Mouse (Mus musculus): ENCODE measurements around the gene Zfp12. TPM values are rescaled to one million over a fixed set of nuclear protein-coding genes. Genes with fewer than 3 reads are reported as not detected.
"Not testable (repeated sequence)": the region's sequence is repeated elsewhere in the genome, so short reads cannot be mapped to it uniquely, and the experiment has no call there.

The Zfp12 gene
- total RNA-seq (2021) = 10 to 100 TPM; 28.4 to 30.8 TPM

DNA sequence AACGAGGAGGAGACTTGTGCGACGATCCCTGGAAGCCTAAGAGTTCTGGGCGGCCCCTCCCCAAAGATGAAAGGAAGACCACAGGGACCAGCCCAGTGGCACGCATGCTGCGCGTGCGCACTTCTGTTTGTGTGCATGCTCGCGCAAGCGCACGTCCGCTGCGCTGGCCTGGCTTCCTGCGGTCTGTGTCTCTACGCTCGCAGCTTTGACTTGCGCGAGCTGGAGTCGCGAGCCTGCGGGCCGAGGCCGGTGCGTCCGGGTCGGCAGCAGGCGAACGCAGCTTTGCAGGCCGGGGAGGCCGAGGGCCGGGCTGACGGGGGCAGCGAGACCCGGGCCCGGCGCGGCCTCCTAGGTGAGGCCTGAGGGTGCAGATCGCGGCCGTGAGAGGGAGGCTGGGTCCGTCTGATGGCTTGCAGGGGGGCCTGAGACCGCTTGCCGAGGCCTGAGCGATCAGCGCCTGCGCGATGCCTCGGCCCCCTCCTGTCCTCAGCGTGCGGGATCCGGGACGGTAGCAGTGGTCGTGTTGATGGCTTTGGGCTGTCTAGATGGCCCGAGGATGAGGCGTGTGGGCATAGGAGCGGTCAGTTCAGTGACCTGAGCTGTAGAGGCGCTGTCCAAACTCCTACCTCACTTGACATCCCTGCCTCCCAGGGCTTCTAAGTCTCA is at the start of gene Zfp12:
TSS of gene Zfp12 (plus strand) at position 136 of the 666 bp plus-strand sequence.
- peak; percentile 98 to 99 for DNase-seq (ENCODE audit: low spot score in 2 of 2)
- intact Hi-C loops (cut with DNase I) = loop anchor here (1.0 to 5.0 kb wide), 2 partner anchors 55 to 62 kb away; partner anchors contain the start of gene Rbak

DNA sequence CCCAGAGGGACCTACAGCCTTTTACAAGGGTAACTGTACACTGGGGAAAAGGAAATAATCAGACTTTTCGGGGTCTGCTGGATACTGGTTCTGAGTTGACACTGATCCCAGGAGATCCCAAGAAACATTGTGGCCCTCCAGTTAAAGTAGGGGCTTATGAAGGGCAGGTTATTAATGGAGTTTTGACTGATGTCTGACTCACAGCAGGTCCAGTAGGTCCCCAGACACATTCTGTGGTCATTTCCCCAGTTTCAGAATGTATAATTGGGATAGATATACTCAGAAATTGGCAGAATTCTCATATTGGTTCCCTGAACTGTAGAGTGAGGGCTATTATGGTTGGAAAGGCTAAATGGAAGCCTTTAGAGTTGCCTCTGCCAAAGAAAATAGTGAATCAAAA is 46.9 kb upstream of the Zfp12 start:
- intact Hi-C loops (cut with DNase I); DNase-seq (ENCODE audit: low spot score in 2 of 2): not testable (repeated sequence)

DNA sequence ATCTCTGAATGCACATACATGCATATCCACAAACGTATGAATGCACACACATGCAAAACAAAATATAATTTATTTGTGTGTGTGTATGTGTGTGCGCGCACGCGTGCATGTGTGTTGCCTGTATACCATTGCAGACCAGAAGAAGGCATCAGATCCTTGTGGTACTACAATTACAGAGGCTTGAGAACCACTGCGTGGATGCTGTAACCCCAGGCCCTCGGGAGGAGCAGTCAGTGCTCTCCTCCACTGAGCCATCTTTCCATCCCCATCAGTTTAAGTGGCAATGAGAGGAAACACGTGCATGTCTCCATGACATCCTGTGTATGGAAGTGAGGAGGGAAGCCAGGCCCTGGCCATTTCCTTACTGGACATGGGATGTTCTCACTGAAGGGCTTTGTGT is 42.2 kb upstream of the Zfp12 start:
- intact Hi-C loops (cut with DNase I) = no loop called here
- DNase-seq (ENCODE audit: low spot score in 2 of 2) = no peak

DNA sequence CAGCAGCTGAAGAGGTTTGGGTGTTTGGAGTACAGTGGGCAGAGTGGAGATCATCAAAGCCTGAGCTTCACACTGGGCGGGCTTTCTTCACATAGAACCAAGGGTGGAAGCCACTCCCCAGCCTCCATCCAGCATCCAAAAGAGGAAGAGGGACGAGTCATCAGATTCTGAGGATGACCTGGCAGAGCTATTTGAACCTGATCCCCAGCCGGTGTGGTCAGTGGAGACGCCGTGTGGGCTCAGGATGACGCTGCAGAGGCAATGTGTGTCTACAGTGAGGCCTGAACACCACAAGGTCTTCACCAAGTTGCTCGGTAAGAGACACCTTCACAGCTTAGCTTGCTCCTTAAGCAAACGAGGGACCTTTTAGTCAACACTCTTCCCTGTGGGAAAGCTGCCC is 40.2 kb upstream of the Zfp12 start:
- intact Hi-C loops (cut with DNase I); DNase-seq (ENCODE audit: low spot score in 2 of 2): not testable (repeated sequence)

DNA sequence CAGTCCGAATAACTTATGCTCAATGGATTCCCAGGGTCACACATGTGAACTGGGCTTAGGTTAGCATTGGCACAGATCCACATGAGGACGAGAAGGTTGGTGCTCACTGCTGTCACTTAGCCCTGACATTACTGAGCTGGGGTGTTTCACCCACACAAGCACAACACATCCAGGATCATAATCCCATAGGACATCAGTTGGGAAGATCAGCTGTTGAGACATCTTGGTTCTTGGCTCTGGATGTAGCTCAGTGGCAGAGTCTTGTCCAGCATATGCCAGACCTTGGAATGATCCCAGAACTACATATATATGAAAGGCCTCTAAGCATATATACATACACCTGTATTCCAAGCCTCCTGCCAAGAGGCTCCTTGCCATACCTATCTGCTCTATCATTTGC is 39.8 kb upstream of the Zfp12 start:
- intact Hi-C loops (cut with DNase I) = no loop called here
- no peak for DNase-seq (ENCODE audit: low spot score in 2 of 2)

DNA sequence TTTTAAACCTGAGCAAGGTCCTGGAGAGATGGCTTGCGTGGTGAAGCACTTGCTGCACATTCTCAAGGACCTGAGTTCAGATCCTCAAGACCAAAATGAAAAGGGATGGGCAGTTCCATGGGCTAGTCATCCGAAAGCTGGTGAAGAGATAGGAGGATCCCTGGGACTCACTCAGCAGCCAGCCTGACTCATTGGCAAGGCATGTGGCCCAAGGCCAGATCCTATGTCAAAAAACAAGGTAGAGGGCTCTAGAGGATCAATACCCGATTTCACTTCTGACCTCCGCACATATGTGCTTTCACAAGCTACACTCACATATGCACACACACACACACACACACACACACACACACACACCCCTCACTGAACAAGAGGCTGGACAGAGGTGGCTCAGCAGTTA is 38.5 kb upstream of the Zfp12 start:
- no peak for DNase-seq (ENCODE audit: low spot score in 2 of 2)
- intact Hi-C loops (cut with DNase I) = no loop called here

DNA sequence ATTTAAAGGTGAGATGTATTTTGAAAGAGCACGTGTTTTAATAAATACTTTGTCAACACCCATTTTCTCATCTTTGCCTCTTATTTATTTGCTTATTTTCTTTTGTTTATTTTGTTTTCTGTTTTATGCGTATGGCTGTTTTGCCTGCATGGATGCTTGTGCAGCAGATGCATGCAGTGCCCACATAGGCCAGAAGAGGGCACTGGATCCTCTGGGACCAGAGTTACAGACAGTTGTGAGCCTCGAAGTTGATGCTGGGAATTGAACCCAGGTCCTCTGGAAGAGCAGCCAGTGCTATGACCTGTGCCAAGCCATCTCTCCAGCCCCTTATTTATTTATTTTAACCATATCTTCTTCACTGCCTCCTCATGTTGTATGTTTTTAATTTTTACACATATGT is 29.9 kb upstream of the Zfp12 start:
- intact Hi-C loops (cut with DNase I) = loop anchor here (2.0 kb wide), 1 partner anchor 14 kb away; no protein-coding TSS in a partner anchor
- DNase-seq (ENCODE audit: low spot score in 2 of 2) = no peak

DNA sequence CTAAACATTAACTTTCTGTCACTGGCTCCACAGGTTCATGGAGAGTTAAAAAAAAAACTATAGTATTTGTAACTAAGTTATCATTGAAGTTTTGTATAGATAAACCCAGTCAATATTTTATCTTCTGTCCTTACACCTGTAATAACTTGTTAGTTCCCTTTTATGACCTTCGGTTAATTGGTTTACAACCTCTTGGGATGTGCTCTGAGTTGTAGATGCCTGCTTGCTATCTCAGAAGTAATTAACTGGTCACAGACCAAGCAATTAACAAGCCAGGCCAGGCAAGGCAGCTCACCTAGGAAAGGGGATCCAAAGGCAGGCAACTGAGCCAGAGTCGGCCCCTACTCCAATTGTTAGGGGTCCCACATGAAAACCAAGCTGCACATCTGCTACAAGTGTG is 21.1 kb upstream of the Zfp12 start:
- DNase-seq (ENCODE audit: low spot score in 2 of 2) = no peak
- intact Hi-C loops (cut with DNase I) = no loop called here

DNA sequence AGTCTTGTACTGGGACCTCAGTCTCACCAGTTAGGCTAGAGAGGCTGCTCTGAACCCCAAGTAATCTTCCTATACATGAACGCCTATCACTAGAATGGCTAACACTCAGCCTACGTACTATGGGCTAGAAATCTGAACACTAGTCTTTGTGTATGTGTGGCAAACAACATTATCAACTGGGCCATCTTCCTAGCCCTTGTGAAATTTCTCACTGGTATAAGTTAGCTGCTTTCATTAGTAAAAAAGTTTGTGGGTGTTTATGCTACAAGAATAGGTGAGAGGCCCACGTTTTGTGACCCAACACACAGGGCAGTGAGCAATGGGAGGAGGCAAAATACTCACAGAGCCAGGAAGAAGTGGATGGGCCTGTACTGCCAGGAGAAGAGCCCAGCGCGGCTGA is 14.0 kb upstream of the Zfp12 start:
- intact Hi-C loops (cut with DNase I) = no loop called here
- DNase-seq (ENCODE audit: low spot score in 2 of 2) = no peak

DNA sequence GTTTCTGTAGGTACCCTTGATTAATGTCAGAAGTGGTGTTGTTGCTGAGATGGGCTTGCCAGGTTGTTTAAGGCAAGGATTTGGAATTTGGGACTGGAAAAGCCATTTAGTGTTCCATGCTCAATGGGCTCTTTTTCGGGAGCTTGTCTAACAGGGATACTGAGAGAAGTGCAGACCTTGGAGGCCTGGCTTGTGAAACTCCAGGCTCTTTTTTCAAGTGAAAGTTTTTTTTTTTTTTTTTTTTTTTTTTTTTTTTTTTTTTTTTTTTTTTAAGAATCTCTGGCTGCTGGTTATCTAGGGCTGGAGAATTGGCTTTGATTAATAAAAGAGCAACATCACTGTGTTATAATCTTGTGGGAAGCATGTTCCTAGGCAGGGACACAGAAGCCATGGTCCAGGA is 12.7 kb upstream of the Zfp12 start:
- intact Hi-C loops (cut with DNase I) = no loop called here
- no peak for DNase-seq (ENCODE audit: low spot score in 2 of 2)

DNA sequence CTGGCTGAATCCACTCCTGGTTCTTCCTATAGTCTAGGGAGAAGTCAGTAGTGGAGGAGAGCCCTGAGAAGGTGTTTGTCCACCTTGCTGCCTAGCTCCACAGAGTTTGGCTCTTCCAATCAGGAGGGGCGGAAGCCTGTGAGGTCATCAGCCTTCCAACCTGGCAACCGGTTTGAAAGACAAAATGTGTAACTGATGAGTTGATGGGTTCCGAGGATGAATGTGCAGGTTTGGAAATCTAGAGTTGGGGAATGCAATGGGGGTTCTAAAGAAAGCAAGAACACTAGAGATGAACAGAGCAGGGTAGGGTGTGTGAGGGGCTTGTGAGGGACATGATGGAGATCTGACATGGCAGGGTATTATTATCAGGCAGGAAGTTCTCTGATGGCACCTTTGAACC is 8.2 kb upstream of the Zfp12 start, which contains the start of gene Spdye4a:
TSS of gene Spdye4a (minus strand) at position 101 of the 400 bp plus-strand sequence.
- no peak for DNase-seq (ENCODE audit: low spot score in 2 of 2)
- intact Hi-C loops (cut with DNase I) = no loop called here

DNA sequence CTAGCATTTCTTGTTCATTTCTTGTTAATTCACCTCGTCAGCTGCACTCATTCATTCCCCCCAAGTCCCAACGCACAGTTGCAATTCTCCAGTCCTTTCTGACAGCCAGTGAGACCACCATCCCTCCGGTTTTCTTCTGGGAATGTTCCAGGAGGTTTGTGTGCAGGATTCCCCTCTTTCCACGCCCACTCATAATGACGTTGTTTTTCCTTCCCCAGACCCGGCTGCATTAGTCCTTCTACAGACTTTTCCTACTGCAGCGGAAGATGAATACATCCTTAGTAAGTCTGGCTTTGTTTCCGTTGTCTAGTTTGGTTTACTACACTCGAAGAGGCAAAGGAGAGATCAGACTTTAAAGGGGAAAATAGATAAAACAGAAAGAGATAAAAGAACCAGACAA is 1.1 kb downstream of the Zfp12 start:
- intact Hi-C loops (cut with DNase I) = loop anchor here (5.0 kb wide), 1 partner anchor 61 kb away; no protein-coding TSS in a partner anchor
- DNase-seq (ENCODE audit: low spot score in 2 of 2) = no peak

DNA sequence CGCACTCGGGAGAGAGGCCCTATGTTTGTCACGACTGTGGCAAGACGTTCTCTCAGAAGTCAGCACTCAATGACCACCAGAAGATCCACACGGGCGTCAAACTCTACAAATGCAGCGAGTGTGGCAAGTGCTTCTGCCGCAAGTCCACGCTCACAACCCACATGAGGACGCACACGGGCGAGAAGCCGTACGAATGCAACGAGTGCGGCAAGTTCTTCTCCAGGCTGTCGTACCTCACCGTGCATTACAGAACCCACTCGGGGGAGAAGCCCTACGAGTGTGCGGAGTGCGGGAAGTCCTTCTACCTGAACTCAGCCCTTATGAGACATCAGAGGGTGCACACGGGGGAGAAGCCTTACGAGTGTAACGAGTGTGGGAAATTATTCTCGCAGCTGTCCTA is 10.0 kb downstream of the Zfp12 start:
- no peak for DNase-seq (ENCODE audit: low spot score in 2 of 2)
- intact Hi-C loops (cut with DNase I) = no loop called here

DNA sequence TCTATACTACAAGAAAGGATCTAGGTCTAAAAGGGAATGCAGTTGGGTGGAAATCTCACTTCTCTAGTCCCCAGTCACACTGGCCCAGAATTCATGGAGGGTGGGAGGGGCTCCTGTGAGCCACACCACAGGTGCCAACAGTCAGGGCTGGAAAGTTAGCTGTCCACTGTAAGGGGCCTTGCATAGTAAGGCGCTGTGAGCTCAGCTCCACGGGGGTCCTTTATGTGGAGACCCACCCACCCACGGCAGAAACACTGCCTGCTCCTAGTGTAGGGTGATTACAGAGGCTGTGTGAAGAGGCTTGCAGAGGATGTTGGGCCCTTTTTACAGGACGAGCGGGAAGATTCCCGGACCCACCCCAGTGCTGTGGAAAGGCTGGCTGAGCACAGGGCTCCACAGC is 17.1 kb downstream of the Zfp12 start:
- no peak for DNase-seq (ENCODE audit: low spot score in 2 of 2)
- intact Hi-C loops (cut with DNase I) = loop anchor here (5.0 kb wide), 1 partner anchor 45 kb away; no protein-coding TSS in a partner anchor

DNA sequence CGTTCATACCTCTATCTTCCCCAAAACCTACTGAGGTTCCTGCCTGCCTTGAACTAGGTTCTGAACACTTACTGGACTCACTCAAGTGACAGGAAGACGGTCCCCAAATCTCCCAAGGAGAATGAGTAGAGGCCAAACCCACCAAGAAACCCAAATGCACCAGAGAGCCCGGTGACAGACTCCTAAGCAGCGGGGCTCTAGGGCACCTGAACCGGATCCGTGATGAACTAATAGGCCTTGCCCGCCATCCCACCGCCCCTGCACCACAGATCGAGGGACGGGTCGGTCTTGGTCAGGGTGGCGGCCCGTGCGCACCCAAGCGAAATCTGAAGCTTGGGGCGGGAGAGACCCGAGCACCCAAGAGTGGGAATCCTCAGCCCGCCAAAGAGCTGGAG is 17.8 kb downstream of the Zfp12 start:
- DNase-seq (ENCODE audit: low spot score in 2 of 2) = no peak
- intact Hi-C loops (cut with DNase I) = loop anchor here (5.0 kb wide), 1 partner anchor 45 kb away; no protein-coding TSS in a partner anchor

DNA sequence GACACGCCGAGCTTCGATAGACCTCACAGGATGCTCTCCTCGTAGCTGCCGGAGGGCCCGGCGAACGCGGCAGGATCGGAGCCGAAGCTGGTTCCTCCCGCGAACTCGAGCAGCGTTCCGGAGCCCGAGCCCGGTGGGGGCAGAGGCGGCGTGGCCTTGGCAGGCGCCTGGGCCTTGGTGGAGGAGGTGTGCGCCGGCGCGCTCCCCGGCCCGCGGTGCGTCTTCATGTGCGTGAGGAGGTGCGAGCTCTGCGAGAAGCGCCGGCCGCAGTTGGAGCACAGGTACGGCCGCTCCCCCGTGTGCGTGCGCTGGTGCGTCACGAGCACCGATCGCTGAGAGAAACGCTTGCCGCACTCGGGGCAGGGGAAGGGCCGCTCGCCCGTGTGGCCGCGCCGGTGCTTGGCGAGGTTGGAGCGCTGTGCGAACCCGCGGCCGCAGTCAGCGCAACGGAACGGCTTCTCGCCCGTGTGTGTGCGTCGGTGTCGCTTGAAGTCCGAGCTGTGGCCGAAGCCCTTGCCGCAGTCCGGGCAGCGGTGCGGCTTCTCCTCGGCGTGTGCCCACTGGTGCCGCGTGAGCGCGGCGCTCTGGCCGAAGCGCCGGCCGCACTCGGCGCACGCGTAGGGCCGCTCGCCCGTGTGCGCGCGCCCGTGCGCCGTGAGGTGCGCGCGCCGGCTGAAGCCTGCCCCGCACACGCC is 18.4 kb downstream of the Zfp12 start:
- no peak for DNase-seq (ENCODE audit: low spot score in 2 of 2)
- intact Hi-C loops (cut with DNase I) = loop anchor here (5.0 kb wide), 1 partner anchor 44 kb away; no protein-coding TSS in a partner anchor

DNA sequence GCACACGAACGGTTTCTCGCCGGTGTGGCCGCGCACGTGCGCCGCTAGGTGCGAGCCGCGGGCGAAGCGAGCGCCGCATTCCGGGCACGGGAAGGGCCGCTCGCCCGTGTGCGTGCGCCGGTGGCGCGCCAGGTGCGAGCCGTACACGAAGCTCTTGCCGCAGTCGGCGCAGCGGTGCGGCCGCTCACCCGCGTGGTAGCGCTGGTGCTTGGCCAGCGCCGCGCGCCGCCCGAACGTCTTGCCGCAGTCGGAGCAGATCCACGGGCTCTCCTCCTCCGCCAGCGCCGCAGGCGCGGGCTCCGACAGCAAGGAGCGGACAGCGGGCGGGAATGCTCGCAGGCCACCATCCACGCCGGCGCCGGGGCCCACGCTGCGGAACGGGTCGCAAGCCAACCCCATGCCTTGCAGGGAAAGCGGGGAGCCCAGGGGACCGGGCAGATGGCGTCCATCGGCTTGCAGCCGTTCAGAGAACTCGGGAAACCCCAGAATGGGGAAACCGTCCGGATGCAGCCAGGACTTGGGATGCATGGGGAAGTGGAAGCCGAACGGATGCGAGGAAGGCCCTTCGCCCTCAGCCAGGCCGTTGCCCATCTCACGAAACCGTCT is 19.0 kb downstream of the Zfp12 start:
- peak; percentile 45 to 49 for DNase-seq (ENCODE audit: low spot score in 2 of 2)
- intact Hi-C loops (cut with DNase I) = loop anchor here (5.0 kb wide), 1 partner anchor 43 kb away; no protein-coding TSS in a partner anchor

DNA sequence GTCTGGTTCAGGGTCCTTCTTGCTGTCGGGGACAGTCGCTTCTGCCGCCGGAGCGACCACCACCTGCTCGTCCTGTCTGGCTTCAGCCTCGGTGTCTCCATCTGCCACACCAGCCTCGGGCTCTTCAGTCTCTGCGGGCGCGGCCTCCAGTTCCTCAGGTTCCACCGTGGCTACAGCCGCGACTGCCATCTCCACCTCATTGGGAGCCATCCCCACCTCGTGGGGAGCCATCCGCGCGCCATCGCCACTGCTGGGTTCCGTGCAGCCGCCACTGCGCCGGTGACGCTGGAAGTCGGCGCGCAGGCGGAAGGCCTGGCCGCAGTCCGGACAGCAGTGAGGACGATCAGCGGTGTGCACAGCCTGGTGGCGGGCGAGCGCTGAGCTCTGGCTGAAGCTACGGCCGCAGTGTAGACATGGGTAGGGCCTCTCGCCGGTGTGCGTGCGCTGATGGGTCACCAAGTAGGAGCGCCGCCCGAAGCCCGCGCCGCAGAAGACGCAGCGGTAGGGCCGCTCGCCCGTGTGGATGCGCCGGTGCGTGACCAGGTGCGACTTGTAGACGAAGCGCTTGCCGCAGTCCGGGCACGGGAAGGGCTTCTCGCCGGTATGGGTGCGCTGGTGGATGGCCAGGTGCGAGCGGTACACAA is 19.6 kb downstream of the Zfp12 start:
- intact Hi-C loops (cut with DNase I) = loop anchor here (5.0 kb wide), 1 partner anchor 43 kb away; no protein-coding TSS in a partner anchor
- DNase-seq (ENCODE audit: low spot score in 2 of 2) = no peak

DNA sequence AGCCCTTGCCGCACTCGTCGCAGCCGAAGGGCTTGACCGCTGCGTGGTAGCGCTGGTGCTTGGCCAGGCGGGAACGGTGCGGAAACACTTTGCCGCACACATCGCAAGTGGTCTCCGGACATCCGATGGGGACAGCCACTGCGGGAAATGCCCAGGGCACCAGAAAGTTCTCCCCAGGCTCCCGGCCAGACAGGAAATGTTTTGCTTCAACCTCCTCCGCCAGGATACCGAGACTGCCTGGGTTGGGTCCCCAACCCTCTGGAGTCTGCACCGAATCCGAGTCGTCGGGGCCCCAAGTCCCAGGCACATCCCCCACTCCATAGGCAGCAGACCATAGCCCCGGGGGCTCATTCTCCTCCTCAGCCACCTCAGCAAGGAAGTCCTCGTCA is 20.2 kb downstream of the Zfp12 start:
- DNase-seq (ENCODE audit: low spot score in 2 of 2) = no peak
- intact Hi-C loops (cut with DNase I) = no loop called here

DNA sequence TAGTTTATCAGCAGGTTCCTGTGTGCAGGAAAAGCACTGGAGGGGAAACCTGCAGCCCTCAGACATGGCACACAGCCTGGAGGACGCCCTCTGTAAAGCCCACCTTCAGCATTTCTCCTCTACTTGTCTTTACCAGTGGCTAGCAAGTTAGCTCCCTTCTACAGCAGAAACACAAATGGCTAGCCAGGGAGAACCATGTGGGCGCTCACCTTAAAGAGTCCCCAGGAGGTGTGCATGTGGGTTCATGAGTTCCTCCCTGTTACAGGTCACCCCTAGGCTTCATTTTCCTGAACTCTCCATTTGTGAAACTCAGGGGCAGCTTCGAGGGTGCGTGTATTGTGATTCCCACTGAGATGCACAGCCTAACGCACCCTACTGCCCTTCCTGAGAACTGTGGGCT is 20.8 kb downstream of the Zfp12 start:
- no peak for DNase-seq (ENCODE audit: low spot score in 2 of 2)
- intact Hi-C loops (cut with DNase I) = no loop called here
